Mouse (Mus musculus) G1E (cell line): ENCODE data around the gene Actn2.

Experiments used
- CTCF ChIP-seq: IDR thresholded peaks from 2 replicates; pipeline ENCODE4 v1.5.1; 2012; ENCODE audit warnings: low read depth, low read length, inconsistent platforms, mixed read lengths
- GATA1 ChIP-seq: IDR thresholded peaks from 2 replicates; pipeline ENCODE4 v1.6.1; 2012; ENCODE audit warnings: borderline replicate concordance, low read length, inconsistent platforms, mixed read lengths
- TAL1 ChIP-seq: conservative IDR thresholded peaks from 2 replicates; pipeline ENCODE4 v1.6.1; 2012; ENCODE audit warnings: low read depth, low read length, inconsistent platforms, mixed read lengths

- TF ChIP-seq CTCF (no peak), GATA1 (no peak), TAL1 (no peak)
Observed at GRCm38 (mm10) chr13:12293810-12294209, 46.8 kb downstream of the Actn2 start.
